Mouse (Mus musculus): ENCODE data around the gene Galnt10. TPM values are rescaled to one million over a fixed set of nuclear protein-coding genes. Genes with fewer than 3 reads are reported as not detected.

The Galnt10 gene
- total RNA-seq, 2 experiments from 2014 or later: 6.8 to 7.1 TPM

DNA sequence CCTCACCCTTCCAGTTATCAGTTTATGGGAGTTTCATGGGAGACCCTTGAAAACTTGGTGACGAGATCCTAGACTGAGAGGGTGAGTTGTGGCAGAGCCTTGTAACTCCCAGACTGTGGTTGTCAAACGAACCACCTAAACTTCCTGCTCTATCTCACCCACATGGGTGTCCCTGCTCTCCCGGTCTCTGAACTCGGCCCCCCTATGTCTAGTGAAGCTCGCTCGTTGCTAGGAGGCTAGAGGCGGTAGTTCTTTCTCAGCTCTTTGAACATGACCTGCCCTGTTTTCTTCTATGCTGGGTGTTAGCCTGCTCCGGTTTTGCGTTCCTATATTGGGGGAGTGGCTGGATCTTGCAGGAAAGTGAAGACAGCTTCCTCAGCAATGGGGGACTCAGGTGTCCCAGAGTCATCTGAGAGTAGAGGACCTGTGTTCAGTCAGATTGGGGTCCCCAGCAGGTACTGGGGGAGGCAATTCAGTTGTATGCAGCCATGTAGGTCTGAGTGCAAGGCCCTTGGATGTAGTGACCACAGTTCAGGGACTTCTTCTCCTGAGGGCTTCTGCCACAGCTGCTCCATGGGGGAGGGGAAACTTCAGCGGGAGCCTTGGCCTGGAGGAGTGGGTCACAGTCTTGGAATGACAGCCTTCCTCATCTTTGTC is 10.6 kb downstream of the Galnt10 start:
- intact Hi-C loops (cut with DNase I): no loop called here
- DNase-seq (ENCODE audit: low spot score in 2 of 2): no peak

- intact Hi-C loops (cut with DNase I): no loop called here
- no peak for DNase-seq (ENCODE audit: low spot score in 2 of 2)
Measured at GRCm38 (mm10) chr11:57656602-57657275, 11.5 kb downstream of the Galnt10 start.

- intact Hi-C loops (cut with DNase I): no loop called here
- no peak for DNase-seq (ENCODE audit: low spot score in 2 of 2)
Measured at GRCm38 (mm10) chr11:57657370-57658072, 12.3 kb downstream of the Galnt10 start.

DNA sequence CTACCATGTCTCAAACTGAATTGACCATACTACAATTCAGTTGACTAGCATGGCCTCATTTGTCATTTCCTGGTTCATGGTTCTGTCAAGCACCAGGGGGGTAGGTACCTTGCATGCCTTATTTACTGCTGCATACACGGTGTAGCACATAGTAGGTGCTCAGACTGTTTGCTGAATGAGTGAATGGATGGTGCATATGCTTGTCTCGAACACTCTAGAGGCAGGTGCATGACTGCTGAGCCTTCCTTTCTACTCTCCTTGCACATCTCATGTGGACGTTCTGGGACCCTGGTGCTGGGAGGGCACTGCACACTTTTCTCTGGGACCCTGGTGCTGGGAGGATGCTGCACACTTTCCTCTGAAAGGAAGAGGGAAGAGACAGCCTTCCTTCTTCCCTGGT is 13.0 kb downstream of the Galnt10 start:
- no peak for DNase-seq (ENCODE audit: low spot score in 2 of 2)
- intact Hi-C loops (cut with DNase I): no loop called here

GRCm38 (mm10) chr11:57658751-57659150 is 13.5 kb downstream of the Galnt10 start:
- intact Hi-C loops (cut with DNase I): no loop called here

DNA sequence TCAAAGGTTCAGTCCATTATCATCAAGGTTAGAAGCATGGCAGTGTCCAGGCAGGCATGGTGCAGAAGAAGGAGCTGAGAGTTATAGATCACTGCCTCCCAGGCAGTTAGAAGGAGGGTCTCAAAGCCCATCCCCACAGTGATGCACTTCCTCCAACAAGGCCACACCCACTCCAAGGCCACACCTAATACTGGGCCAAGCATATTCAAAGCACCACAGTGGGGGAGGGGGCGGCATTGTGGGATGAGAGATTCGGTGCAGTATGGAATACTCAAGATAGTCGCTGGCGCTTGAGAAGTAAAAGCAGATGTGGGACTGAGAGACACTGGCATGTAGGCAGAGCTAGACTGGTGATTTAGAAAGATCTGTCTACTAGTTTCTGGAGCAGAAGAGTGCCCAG is 14.9 kb downstream of the Galnt10 start:
- DNase-seq (ENCODE audit: low spot score in 2 of 2): no peak

More at GRCm38 (mm10) chr11:57658751-57659150, 13.5 kb downstream of the Galnt10 start:
- no peak for DNase-seq (ENCODE audit: low spot score in 2 of 2)

GRCm38 (mm10) chr11:57660814-57661213 is 15.6 kb downstream of the Galnt10 start:
- intact Hi-C loops (cut with DNase I): no loop called here
- no peak for DNase-seq (ENCODE audit: low spot score in 2 of 2)

More for the DNA sequence above, 14.9 kb downstream of the Galnt10 start:
- intact Hi-C loops (cut with DNase I): no loop called here

GRCm38 (mm10) chr11:57661492-57662229 is 16.4 kb downstream of the Galnt10 start:
- DNase-seq (ENCODE audit: low spot score in 2 of 2): no peak
- intact Hi-C loops (cut with DNase I): no loop called here

- intact Hi-C loops (cut with DNase I): no loop called here
- no peak for DNase-seq (ENCODE audit: low spot score in 2 of 2)
Measured at GRCm38 (mm10) chr11:57662231-57662630, 17.0 kb downstream of the Galnt10 start.

DNA sequence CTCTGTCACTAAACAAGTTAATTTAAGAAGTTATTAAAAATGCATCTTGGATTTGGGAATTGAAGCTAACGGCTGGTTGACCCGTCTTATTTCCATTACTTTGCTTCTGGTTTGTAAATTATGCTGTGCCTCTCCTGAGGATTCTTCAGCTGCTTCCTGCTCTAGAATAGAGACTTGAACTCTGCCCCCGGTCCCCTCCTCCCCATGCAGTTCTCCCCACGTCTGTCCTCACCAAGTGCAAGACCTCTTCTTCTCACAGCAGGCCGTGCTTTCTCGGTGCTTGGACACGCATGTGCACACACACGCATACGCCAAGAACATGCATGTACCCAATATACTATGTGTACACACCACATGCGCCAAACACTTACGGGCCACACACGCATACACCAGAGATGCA is 18.0 kb downstream of the Galnt10 start:
- no peak for DNase-seq (ENCODE audit: low spot score in 2 of 2)
- intact Hi-C loops (cut with DNase I): no loop called here

DNA sequence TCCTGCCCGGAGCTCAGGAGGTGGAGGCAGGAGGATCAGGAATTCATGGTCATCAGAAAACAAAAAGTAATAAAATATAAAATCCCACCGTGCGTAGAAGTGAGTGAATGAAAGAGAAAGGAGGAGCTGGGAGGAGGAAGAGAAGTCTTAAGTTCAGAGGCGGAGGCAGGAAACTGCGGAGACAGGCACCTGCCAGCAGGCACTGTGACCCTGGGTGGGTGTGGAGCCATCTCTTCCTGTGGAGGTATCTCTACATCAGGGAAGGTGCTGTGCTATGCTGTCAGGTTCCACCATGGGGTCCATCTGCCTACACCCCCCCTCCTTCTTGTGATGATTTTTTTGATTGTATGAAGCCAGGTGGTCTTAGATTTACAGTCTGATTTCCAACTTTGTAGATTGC is 19.5 kb downstream of the Galnt10 start:
- intact Hi-C loops (cut with DNase I): no loop called here
- no peak for DNase-seq (ENCODE audit: low spot score in 2 of 2)

- intact Hi-C loops (cut with DNase I): no loop called here
- DNase-seq (ENCODE audit: low spot score in 2 of 2): no peak
Measured at GRCm38 (mm10) chr11:57668271-57668670, 23.0 kb downstream of the Galnt10 start.

DNA sequence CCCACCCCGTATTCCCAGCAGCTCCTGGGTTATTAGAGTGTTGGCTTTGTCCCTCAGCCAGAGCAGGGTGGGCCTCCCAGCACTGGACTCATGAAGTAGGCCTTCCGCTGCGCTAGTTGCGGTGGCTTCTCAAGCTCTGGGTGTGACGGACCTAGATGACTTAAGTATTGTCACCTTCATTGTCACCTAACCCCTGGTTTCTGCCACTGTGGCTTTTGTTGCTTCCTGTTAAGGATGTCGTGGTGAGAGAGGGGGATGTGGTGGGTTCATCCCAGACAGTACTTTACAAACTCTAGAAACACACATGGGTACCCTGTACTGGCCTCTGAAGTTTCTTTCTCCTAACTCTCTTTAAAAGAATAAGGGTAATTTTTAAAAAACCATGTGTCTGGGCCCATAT is 24.3 kb downstream of the Galnt10 start:
- intact Hi-C loops (cut with DNase I): no loop called here
- no peak for DNase-seq (ENCODE audit: low spot score in 2 of 2)

DNA sequence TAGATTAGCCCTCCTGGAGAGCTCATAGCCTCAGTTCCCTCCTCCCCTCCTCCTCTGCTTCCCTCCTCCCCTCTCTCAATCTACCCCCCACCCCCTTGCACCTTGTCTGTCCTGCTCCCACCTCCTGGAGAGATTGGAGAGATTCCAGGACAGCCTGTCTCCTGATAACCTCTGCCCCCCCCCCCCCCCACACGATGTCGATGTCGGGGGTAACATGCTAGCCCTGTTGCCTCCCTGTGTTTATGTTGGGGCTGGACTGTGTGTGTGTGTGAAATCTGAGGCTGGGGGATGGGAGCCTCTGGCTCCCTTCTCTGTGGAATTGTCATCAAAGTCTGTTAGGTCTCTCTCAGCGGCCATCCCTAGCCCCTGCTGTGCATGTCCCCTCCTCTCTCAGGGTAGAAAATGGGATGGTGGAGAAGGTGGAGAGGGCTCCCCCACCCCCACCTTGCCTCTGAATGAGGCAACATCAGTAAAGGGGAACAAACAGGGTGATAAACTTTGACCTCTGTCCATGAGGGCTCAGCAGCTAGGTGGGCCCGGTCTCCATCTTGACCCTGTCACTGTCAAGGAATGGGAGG is 26.0 kb downstream of the Galnt10 start:
- DNase-seq (ENCODE audit: low spot score in 2 of 2): no peak

GRCm38 (mm10) chr11:57671797-57672196 is 26.6 kb downstream of the Galnt10 start:
- intact Hi-C loops (cut with DNase I): no loop called here
- DNase-seq (ENCODE audit: low spot score in 2 of 2): no peak

More for the DNA sequence above, 26.0 kb downstream of the Galnt10 start:
- intact Hi-C loops (cut with DNase I): no loop called here

GRCm38 (mm10) chr11:57672995-57673394 is 27.8 kb downstream of the Galnt10 start:
- no peak for DNase-seq (ENCODE audit: low spot score in 2 of 2)

DNA sequence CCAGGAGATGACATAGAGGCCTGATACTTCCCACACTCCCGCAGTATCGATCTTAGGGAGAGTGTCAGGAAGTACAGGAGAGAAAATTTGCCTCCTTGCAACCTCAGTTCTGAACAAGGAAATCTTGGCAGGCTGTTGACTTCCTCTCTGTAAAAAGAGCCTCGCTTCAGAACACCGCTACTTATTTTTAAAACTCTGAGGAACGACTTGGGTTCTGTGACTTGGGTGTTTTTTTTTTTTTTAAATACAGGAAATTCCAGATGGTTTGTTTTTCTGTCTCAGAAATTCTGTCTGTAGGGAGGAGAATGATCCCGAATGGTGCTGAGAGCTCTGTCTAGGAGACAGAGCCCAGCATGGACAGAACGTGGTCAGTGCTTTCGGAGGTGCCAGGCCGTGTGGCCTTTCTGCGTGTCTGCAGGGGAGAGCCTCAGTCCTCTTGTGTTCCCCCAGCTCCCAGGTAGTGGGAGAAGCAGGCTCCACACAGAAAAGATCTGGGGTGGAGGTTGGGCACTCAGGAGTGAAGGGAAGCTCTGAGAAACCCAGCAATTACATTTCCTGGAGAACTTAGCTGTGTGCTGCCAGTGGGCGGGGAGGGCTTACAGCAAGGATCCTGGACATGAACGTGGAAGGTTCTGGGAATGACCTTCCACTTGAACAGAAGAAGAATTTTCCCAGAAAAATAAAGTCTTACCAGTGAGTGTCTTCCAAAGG is 28.9 kb downstream of the Galnt10 start:
- DNase-seq (ENCODE audit: low spot score in 2 of 2): peak; percentile 32 to 66
- intact Hi-C loops (cut with DNase I): no loop called here

More at GRCm38 (mm10) chr11:57672995-57673394, 27.8 kb downstream of the Galnt10 start:
- intact Hi-C loops (cut with DNase I): no loop called here

DNA sequence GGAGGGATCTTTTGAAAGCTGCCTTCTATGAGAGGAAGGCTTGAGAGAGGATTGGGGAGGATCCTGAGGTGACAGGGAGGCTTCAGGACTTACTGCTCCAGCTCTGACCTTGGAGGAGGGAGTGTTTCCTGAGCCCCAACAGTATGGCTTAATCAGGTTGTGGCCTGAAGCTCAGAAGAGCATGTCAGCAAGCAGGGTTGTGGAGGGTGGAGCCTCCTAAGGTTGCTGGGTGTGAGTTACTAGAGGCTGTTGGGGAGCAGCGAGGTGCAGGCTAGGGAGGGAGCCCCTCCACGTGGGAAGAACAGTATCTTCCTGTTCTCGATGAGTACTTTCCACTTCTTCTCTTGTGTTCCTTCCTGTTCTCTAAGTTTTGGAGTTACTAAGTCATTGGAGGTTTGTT is 32.0 kb downstream of the Galnt10 start:
- intact Hi-C loops (cut with DNase I): no loop called here
- no peak for DNase-seq (ENCODE audit: low spot score in 2 of 2)

DNA sequence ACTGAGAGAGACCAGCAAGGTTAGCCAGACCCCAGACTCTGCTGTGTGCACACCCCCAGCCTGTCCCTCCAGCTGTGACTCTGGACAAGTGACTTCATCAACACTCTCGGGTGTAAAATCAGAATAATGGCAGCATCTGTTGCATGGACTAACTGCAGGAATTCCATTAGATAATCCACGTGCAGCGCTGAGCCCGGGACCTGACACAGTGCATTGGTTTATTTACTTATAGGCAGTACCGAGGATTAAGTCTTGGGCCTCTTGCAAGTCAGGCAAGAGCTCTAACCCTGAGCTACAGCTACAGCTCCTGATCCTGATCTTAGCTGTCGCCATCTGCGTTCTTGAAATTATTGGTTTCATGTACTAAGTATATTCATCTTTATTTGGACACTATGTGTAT is 37.3 kb downstream of the Galnt10 start:
- intact Hi-C loops (cut with DNase I): no loop called here
- no peak for DNase-seq (ENCODE audit: low spot score in 2 of 2)
